Mouse (Mus musculus) ES-E14 (cell line): ENCODE results near the gene Dnah8.

Experiments
- HCFC1 ChIP-seq: IDR thresholded peaks from 2 replicates; pipeline ENCODE4 v1.6.1; 2012; ENCODE audit warnings: low read length, inconsistent platforms, borderline replicate concordance; ENCODE audit not compliant: insufficient read depth
- ZC3H11A ChIP-seq: IDR thresholded peaks from 2 replicates; pipeline ENCODE4 v1.6.1; 2012; ENCODE audit warnings: low read depth, mild to moderate bottlenecking, inconsistent platforms, low read length, borderline replicate concordance

- no peak for TF ChIP-seq ZC3H11A
- TF ChIP-seq HCFC1: no peak
These were observed 150.9 kb downstream of the Dnah8 start for GRCm38 (mm10) chr17:30775096-30775495.
